Mouse (Mus musculus) adrenal gland, postnatal 25 days (tissue): ENCODE data around the gene Nenf. TPM values are rescaled to one million over a fixed set of nuclear protein-coding genes. Genes with fewer than 3 reads are reported as not detected.

Experiments used
- DNase-seq: peaks from one replicate; pipeline ENCODE4 v3.0.0; 2021; ENCODE audit warnings: mixed read lengths
- total RNA-seq: library from RNA; stranded (reverse); gene quantifications from 2 replicates; pipeline ENCODE4 v1.2.3, GENCODE M21; 2021

The Nenf gene
- total RNA-seq, 1 experiment from 2014 or later, result 104 TPM

DNA sequence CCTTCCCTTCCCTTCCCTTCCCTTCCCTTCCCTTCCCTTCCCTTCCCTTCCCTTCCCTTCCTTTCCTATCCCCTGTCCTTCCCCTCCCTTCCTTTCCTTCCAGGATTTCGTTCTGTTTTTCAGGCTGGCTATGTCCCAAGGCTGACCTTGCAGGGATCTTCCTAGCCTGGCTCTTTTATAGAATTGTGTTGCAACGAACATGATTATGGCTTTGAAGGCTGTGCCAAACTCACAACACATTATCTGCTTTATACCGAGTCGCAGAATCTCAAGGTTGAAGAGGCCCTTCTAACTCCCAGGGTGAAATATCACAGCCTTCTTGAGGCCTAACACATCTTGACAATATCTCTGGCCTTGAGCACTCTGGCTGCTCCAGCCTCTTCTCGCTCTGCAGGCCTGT, 692 bp upstream of the Nenf start:
- DNase-seq, result peak; percentile 52

DNA sequence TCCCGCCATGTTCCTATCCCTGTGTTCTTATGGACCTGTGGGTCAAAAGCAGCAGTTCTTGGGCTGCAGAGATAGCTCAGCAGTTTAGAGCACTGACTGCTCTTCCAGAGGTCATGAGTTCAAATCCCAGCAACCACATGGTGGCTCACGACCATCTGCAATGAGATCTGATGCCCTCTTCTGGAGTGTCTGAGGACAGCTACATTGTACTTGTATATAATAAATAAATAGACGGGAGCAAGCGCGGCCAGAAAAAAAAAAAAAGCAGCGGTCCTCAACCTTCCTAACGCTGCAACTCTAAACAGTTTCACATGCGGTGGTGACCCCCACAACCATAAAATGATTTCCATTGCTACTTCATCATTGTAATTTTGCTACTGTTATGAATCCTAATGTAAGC, 1.2 kb downstream of the Nenf start:
- no peak for DNase-seq

DNA sequence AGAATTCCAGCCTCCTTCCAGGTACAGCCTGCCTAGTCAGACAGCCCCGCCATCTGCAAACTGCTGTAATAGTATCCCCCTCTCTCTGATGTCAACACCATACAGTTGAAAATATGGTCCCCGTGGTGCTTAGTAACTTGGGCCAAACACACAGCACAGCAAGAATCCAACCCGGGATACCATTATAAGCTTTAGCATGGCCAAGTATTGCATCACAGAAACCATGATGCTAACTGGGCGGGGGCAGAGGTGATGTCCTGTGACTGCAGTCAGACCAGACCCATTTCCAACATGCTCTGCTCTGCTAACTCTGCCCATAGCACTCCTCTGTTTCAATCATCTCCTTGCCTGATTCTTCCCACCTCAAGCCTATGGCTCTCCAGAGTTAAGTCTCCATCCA, 4.1 kb downstream of the Nenf start:
- DNase-seq, result no peak

DNA sequence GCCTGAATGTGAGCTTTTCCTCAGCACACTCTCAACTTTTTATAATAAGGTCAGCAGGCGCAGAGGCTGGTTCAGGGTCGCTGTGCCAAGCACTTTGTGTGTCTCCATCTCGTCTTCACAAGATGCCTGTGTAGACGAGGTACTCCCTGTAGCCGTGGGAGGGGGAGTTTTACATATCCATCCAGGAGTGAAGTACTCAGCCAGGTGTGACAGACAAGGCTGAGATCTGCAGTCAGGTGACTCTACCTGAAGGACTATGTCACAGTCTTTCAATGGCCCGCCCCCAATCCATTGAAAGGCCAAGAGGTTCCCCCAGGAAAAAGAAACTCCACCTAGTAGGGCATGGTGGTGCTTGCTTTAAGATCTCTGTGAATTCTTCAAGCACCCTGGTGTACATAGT, 4.8 kb downstream of the Nenf start:
- no peak for DNase-seq

DNA sequence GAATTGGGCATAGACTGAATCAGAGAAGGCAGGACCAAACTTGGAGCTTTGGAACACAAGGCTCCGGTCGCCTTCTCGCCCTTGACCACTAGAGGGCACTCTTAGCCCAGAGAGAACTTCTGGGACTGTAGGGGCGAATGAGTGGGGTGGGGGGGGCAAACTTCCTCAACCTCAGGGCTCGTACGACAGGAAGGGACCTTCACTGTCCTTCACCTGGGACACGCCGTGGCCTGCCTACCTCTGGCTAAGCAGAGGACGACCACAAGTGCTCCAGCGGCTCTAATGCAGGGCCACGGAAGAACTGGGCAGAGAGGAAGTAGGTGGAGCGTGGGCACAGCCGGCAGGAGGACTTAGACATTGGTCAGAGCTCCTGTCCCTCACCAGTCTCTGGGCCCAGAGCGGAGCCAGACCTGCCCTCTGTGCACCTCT, 5.5 kb downstream of the Nenf start:
- peak; percentile 83 for DNase-seq

DNA sequence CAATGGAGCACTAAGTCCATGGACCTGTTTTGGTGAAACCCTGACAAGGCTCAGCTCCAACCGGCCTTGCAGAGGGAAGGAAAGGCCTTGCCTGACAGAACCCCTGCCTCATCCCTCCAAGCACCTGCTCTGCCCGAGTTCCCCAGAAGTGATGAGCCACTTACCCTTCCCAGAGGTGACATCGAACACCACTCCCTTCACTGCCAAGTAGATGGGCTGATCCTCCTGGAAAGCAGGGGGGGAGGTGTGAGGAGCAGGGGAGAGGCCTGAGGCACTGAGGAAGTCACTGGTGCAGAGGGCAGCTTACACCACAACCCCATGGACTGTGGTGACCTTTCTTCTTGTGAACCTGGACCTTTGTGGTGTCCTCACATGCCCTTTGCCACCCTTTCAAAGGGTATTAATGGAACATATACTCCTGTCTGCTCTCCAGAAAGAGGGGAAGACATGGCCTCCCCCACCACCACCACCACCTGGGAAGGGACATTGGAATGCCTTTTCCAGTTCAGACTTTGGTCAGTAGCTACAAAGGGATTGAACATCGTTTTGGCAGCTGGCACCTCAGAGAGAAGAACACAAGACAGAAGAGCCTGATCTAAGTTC, 6.6 kb downstream of the Nenf start:
- DNase-seq, result no peak

DNA sequence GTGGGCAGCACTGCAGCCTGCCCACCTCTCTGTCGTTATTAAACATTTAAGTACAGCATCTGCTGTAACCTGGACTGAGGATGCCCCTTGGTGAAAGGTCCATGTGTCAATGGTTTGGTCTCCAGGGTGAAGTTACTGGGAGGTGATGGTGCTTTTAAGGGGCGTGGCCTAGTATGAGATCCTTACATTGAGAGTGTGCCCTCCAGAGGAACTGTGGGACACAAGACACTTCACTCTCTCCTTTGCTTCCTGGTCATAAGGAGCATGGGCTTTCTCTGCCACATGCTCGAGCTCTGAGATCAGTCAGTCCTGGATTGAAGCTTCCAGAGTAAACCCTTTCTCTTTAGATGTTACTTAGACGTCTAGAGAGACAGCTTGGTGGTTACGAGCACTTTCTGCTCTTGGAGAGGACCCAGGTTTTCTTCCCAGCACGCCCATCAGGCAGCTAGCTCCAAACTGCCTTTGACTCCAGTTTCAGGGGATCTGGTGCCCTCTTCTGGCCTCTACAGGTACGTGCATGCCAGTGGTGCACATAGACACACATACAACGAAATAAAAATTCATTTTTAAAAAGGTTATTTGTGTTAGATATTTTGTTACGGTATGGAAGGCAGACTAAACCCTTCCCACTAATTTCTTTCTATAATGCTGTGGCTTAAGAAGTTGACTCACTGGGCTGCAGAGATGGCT, 10.1 kb downstream of the Nenf start:
- no peak for DNase-seq

DNA sequence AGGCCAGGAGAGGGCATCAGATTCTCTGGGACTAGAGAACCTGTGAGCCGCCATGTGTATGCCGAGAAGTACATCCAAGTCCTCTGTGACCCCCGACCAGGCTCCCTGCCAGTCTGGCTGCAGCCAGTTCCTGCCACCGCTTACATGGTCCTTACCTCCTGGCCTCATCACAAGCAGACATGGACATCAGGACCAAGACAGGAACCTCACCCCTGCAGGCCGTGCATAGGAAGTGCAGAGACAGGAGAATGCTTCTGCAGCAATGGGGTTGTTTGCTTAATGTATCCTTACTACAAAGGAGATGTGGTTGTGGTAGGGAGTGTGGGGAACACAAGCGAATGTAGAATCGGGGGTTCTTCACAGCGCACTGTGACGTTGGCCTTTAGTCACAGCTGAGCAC, 11.7 kb downstream of the Nenf start:
- DNase-seq, result no peak

DNA sequence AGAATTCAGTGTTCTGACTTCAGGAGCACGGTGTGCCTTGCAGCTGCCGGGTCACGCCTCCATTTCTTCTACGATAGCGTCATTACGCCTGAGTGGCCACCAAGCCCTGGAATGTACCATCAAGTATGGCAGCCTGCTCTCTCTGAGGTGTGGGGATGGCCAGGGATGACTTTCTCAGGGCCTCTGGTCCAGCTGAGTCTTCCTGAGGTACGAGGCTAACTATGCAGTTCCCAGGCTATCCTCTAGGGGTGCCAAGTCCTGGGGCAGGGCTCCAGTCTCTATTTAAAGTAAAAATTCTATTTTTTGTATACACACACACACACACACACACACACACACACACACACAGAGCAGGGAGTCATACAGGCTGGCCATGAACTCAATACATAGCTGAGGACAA, 12.4 kb downstream of the Nenf start:
- DNase-seq, result no peak

DNA sequence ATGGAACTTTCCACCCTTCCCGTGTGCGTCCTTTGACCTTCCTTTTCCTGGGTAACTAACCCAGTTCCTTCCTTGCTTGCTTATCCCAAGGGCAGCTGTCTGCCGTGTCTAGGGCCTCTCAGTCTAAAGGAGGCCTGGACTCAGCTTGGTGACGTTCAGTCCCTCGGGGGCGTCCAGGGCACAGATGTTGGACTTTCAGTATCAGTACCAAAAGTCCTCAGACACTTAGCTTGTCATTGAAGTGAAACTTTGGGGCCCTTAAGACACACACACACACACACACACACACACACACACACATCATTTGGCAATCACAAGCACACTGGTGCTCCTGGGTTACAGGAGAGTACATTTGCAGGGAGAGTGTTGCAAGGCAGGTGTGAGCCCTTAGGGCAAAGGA, 13.8 kb downstream of the Nenf start:
- no peak for DNase-seq

DNA sequence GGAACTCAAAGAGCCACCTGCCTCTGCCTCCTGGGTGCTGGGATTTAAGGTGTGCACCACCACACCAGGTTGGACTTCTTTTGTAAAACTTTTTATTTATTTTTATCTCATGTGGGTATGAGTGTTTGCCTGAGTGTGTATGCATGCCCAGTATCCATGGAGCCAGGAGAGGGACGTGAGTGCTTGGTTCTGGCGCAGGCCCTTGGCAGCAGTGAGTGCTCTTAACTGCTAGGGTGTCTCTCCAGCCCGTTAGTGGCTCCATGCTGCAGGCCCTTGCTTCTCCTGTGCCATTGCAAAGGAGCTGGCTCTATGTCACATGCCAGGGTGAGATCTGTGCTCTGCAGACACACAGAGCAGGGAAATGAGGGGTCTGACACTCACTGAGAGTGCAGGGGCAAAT, 14.3 kb downstream of the Nenf start:
- no peak for DNase-seq

DNA sequence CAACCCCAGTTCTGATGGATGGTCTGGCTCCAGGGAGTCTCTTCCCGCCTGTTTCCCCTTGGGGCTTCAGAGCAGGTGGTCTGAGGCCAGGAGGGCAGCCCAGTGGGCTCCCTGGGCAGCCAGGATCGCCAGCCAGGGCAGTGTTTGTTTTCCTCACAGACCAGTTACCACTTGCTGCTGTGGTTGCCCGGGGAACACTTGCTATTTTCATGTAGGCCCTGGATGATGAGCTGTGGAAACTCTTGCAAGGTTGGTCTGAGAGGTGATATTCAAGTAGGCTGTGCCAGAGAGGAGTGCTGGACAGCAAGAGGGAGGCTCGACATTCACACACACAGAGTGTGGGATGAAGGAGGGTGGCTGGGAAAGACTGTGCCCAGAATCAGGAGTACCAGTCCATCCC, 16.1 kb downstream of the Nenf start:
- DNase-seq, result no peak

DNA sequence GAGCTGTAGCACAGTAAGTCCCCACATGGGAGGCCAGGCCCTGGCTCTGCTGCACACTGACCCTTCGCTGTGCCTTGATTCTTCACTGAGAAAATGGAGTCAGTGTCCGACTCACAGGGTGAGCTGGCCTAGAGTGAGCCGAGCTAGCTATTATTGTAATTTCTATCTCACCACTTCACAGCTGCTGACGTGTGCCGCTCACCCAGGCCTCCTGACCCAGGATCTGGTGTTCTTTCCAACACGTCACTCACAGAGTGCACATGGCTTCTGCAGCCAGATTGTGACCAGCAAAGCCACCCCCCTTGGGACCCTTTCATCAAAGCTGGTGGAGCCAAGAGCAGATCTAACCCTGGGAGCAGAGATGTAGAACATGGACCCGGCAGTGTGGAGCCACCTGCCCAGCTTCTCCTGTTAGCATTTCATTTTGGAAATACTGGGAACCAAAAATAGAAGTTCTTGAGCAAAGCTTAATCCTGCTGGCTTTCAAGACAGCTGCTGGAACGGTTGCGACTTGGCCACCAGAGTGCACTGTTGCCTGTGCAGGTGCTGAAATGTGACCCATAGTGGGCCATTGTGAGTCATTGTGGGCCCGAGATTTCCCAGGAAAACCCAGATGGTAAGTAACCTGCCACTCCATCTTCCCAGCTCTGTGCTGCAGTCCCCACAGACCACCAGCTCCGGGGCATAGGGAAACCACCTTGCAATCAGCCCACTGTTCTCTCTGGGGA, 18.6 kb downstream of the Nenf start:
- peak; percentile 50 for DNase-seq

DNA sequence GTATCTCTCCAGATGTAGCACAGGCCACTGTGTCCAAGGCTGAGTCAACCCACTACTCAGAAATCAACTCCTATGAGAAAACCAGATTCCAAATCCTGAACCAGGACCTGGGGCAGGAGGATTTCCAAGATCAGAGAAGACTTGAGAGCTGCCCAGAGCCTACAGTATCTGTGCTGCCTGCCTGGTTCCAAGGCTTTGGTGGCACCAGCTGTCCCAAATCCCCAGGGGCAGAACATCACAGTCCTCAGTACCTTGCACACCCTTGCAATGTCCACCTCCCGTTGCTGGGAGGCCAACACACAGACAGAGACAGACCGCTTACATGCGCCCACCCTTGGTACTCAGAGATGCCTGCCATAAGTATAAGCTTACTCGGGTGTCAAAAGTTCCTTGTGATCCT, 19.7 kb downstream of the Nenf start:
- no peak for DNase-seq

DNA sequence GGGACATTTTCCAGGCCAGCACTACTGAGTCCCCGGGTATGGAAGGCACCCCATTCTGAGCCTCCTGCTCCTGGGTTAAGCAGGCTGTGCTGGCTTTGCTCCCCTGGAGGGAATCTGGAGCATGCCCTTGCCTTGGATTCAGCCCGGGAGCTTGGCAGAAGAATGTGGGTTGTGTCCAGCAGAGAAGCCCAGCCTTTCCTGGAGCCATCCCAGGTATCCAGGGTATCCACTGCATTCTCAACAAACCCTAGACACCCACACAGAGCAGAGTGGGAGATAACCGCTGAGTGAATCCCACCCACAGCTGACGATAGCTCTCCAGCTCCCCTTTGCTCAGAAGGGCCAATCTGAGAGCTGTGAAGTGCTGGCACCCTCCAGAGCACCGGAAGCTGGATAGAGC, 21.5 kb downstream of the Nenf start:
- DNase-seq, result peak; percentile 56

DNA sequence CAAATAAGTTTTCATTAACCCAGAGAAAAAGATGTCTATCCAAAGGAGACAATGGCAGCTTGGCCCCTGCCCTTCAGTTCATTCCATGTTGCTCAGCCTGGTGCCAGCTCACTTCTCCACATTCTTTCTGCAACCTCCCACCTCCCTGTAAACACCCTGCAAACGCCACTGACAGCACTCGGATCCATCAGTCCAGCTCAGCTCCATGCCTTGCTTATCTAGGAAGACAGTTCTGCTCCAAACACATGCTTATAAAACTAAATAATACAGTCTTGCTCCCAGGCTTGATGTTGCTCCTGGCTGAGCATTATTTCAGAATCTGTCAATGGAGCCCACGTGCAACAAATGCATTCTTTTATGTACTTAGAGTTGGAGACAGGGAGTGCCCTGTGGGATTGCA, 22.2 kb downstream of the Nenf start:
- DNase-seq, result no peak

DNA sequence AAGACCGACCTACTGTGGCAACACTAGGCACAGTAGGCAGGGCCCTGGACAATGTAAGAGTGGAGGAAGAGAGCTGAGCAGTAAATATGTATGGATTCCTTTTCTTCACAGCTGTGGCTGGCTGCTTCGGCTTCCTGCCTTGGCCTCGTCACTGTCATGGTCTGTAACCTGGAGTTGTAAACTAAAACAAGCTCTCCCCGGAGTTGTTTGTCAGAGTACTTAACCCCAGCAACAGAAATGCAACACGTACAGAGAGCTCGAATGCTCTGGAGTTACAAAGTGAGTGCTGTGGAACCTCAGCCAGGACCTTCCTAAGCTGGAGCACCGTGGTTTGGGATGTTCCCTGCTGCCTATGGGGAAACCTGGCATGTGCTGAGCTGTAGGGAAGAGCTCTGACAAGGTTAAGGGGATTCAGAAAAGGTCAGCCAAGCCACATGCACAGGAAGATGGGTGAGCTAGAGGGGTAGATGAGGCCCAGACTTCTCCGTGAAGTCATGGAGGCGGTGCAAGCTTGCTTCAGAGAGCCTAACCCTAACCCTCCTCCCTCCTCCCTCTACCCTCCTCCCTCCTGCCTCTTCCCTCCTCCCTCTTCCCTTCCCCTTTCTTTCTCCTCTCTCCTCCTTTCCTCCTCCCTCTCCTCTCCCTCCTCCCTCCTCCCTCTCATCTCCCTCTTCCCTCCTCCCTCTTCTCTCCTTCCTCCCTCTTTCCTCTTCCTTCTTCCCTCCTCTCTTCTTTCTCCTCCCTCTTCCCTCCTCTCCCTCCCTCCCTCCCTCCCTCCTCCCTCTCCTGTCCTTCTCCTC, 23.8 kb downstream of the Nenf start:
- no peak for DNase-seq

DNA sequence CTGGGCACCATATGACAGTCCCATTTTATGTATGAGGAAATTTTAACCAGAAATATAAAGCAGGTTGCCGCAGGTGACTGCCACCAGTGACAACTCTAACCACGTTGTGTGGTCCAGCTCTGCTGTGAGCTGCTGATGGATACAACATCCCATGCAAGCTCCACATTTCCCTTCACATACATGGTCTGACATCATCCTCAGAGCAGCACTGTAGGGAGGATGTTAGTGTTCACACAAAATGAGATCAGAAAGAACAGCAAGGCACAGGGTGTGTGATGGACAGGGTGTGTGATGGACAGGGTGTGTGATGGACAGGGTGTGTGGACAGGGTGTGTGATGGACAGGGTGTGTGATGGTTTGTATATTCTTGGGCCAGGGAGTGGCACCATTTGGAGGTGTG, 24.9 kb downstream of the Nenf start:
- DNase-seq, result no peak

DNA sequence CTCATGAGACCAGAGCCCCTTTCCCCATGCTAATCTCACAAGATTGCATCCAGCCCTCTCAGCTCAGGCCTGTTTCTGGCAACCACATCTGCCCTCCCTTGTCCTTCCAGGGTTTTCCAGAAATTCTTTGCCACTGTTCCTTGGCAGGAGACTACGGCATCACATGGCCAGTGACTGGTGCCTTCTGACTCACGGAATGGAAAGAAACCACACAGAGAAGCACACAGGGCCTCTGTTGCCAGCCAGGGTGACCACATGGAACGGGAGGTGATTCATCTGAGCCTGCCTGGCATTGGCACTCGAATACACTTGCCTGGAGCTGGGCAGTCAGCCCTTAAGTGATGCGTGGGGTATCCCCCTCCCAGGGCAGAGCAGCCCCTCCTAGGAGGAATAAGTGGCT, 25.6 kb downstream of the Nenf start:
- DNase-seq, result peak; percentile 77

DNA sequence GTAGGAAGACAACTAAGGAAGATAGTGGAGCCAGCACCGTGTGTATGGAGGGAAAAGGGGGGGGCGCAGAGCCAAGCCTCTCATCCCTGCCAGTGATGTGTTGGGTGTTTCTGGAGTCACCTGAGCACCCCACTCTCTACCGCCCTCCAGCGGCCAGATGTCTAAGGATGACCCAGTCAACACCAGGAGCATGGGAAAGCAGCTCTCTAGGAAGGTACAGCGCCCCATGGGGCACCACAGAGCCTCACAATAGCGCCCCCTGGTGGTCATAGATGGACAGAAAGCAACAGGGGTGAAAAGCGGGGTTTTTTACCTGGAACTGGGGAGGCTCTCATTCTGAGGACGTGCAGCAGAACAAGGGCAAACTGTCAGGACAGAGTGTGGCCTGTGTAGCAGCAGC, 29.2 kb downstream of the Nenf start:
- DNase-seq, result peak; percentile 66

DNA sequence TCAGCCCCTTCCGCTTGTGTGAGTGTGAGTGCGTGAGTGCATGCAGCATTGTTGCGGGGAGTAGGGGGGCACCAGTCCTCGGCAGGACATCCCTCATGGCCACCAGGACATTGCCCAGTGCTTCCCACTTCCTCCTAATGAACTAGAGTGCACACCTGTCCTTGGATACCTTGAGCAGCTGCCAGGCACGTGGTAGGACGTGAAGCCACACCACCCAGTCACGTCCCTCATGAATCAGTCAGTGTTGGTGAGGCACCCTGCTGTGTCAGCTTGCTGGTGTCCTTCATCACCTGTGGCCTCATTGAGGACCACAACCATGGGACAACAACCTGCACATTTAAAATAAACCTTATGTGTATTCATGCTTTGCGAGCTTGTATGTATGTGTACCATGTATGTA, 33.5 kb downstream of the Nenf start:
- DNase-seq, result no peak

DNA sequence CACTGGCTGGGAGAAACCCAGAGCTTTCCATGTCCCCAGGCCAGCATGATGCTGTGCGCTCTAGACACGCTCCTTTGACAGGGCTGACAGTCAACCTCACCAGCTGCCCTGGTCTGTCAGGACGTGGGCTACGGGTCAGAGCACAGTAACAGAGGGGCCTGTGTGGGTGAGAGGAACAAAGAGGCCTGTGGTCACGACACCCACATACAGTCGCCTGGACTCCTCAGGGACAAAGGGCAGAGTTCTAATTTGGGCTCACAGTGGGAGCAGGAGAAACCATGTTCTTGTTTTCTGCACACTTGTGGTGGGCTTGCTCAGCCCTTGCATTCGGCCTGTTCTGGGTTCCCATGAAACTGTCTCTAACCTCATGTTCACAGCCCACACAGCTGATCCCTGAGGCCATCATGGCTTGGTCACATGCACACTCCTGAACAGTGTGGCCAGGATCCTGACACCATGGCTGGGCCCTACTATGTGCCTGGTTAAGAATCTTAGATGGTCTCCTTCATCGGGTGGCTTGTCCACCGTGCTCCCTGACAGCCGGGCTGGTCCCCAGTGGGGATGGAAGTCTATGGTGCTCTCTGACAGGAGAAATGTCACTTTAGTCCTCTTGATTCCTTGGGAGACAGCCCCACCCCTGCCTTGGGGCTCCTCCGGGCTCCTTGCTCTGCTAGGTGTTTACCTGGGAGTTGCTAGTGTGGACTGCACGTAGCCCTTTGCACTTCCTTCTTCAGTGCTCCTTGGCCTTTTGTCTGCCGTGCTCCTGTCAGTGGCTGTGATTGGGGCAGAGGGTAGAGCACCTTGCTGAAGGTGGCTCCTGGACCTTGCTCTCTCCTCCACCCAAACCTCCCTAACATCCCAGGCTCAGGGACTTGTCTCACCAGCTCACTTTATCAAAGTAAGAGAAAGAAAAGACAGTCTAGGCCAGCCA, 34.6 kb downstream of the Nenf start:
- DNase-seq, result no peak
